Mouse (Mus musculus) midbrain, postnatal 0 days (tissue): ENCODE data around the gene Chchd2. TPM values are rescaled to one million over a fixed set of nuclear protein-coding genes. Genes with fewer than 3 reads are reported as not detected.
A peak's percentile ranks its signal among the peaks of the same experiment; 100 is the strongest.

ENCODE experiments used
- ATAC-seq: fragments of 200-750 bp; cut with Nextera tagmentation; 2 replicates; pipeline ENCODE4 v1.8.0; 2017; ENCODE audit warnings: moderate number of reproducible peaks, mild to moderate bottlenecking, moderate TSS enrichment, moderate library complexity; ENCODE audit not compliant: low FRiP score
- DNase-seq: peaks from one replicate; pipeline ENCODE4 v3.0.0-alpha.2; 2015; ENCODE audit warnings: low spot score
- H3K27ac ChIP-seq: fragments of 300-500 bp; sonication (generic); 2 replicates; pipeline ENCODE4 v1.5.1; 2014; ENCODE audit warnings: low read depth, mild to moderate bottlenecking, low read length, mixed read lengths
- H3K27me3 ChIP-seq: fragments of 300-500 bp; sonication (generic); 2 replicates; pipeline ENCODE4 v1.6.1; 2014; ENCODE audit warnings: low read length, control low read depth, mixed read lengths; ENCODE audit not compliant: insufficient read depth
- H3K36me3 ChIP-seq: fragments of 300-500 bp; sonication (generic); 2 replicates; pipeline ENCODE4 v1.6.1; 2014; ENCODE audit warnings: low read length, control low read depth, mixed read lengths; ENCODE audit not compliant: insufficient read depth
- H3K4me1 ChIP-seq: fragments of 300-500 bp; sonication (generic); 2 replicates; pipeline ENCODE4 v1.6.1; 2014; ENCODE audit warnings: mild to moderate bottlenecking, control low read depth, antibody characterized with exemption, low read length, mixed read lengths; ENCODE audit not compliant: insufficient read depth
- H3K4me2 ChIP-seq: fragments of 300-500 bp; sonication (generic); 2 replicates; pipeline ENCODE4 v1.6.1; 2014; ENCODE audit warnings: low read depth, mild to moderate bottlenecking, low read length, mixed read lengths; ENCODE audit not compliant: poor library complexity, severe bottlenecking
- H3K4me3 ChIP-seq: fragments of 300-500 bp; sonication (generic); 2 replicates; pipeline ENCODE4 v1.5.1; 2014; ENCODE audit warnings: low read depth, mild to moderate bottlenecking, low read length, moderate library complexity
- H3K9ac ChIP-seq: fragments of 300-500 bp; sonication (generic); replicated peaks from 2 replicates; pipeline ENCODE4 v1.6.1; 2014; ENCODE audit warnings: mild to moderate bottlenecking, low read length, moderate library complexity, mixed read lengths; ENCODE audit not compliant: poor library complexity, severe bottlenecking
- H3K9me3 ChIP-seq: fragments of 300-500 bp; sonication (generic); 2 replicates; pipeline ENCODE4 v1.6.1; 2016; ENCODE audit warnings: low read length, control low read depth
- CTCF ChIP-seq: IDR thresholded peaks from 2 replicates; pipeline ENCODE4 v1.5.1; 2016; ENCODE audit warnings: antibody characterized with exemption, mild to moderate bottlenecking
- WGBS: fragments of 180-500 bp; shearing (Covaris S2); extraction: QIAGEN DNeasy Blood & Tissue Kit; methylation state at CpG from one replicate; pipeline ENCODE4 v1.1.7; 2014; 5-methylcytosine and 5-hydroxymethylcytosine counted together
- polyA plus RNA-seq: library from polyadenylated mRNA; unstranded; fragments of >200 nt; fragmentation: Nextera tagmentation; extraction: Ambion mirVana; gene quantifications from 2 replicates; pipeline ENCODE4 v1.2.1, GENCODE M21; 2015
- total RNA-seq: library from RNA; depleted of rRNA; stranded (reverse); fragments of >200 nt; gene quantifications from 2 replicates; pipeline ENCODE4 v1.2.3, GENCODE M21; 2014; rRNA removed

The Chchd2 gene
- total RNA-seq = 742 and 901 TPM in 2 replicates
- 693 and 752 TPM in 2 replicates for polyA plus RNA-seq

GRCm38 (mm10) chr5:129886911-129887636 lies at the start of gene Chchd2:
Gene Chchd2 (minus strand): TSS chr5:129887470.
- peak within 1 kb of the TSS; percentile 76 for H3K4me3 ChIP-seq
- H3K27ac ChIP-seq = peak within 1 kb of the TSS; percentile 90
- H3K4me2 ChIP-seq = peak within 1 kb of the TSS; percentile 70
- TF ChIP-seq CTCF = no peak
- peak; percentile 98 for ATAC-seq
- H3K9ac ChIP-seq = peak within 1 kb of the TSS; percentile 83
- peaks cover 7% of the 10 kb centered on the region; the same call in 1 of the 2 replicates for H3K4me1 ChIP-seq
- peak; percentile 99 for DNase-seq
- peaks cover 6% of the 10 kb centered on the region; the same call in 1 of the 2 replicates for H3K36me3 ChIP-seq
- H3K27me3 ChIP-seq = no peaks in the 10 kb centered on the region
- no peaks in the 10 kb centered on the region for H3K9me3 ChIP-seq
- under 1% methylated on average over 46 of the region's 46 CpGs for WGBS

- no peaks in the 10 kb centered on the region for H3K27me3 ChIP-seq
- H3K36me3 ChIP-seq = no peaks in the 10 kb centered on the region
- ATAC-seq (no peak), DNase-seq (no peak)
- no peak overlapping the region for H3K4me2 ChIP-seq
- WGBS = 14% methylated on average over 4 of the region's 4 CpGs
- H3K4me3 ChIP-seq = no peak overlapping the region
- H3K9ac ChIP-seq = no peak overlapping the region
- H3K4me1 ChIP-seq = no peaks in the 10 kb centered on the region
- no peaks in the 10 kb centered on the region for H3K9me3 ChIP-seq
- no peak for TF ChIP-seq CTCF
- no peak overlapping the region for H3K27ac ChIP-seq
Measured at GRCm38 (mm10) chr5:129936941-129937340, 49.7 kb upstream of the Chchd2 start.

- no peak overlapping the region for H3K4me3 ChIP-seq
- ATAC-seq (no peak), DNase-seq (no peak)
- no peak overlapping the region for H3K27ac ChIP-seq
- no peak overlapping the region for H3K4me2 ChIP-seq
- TF ChIP-seq CTCF = no peak
- no peaks in the 10 kb centered on the region for H3K4me1 ChIP-seq
- WGBS = 50% methylated on average over 9 of the region's 9 CpGs
- H3K27me3 ChIP-seq = no peaks in the 10 kb centered on the region
- H3K9ac ChIP-seq = no peak overlapping the region
- H3K36me3 ChIP-seq = no peaks in the 10 kb centered on the region
- no peaks in the 10 kb centered on the region for H3K9me3 ChIP-seq
Measured at GRCm38 (mm10) chr5:129929924-129930855, 42.9 kb upstream of the Chchd2 start.

- no peaks in the 10 kb centered on the region for H3K36me3 ChIP-seq
- TF ChIP-seq CTCF = no peak
- no peak for ATAC-seq
Measured at GRCm38 (mm10) chr5:129925933-129926332, 38.7 kb upstream of the Chchd2 start.

GRCm38 (mm10) chr5:129924820-129925452 lies 37.7 kb upstream of the Chchd2 start:
- DNase-seq (no peak), ATAC-seq (no peak)
- WGBS = 88% methylated on average over 8 of the region's 8 CpGs
- H3K9ac ChIP-seq = no peak overlapping the region
- no peaks in the 10 kb centered on the region for H3K9me3 ChIP-seq
- no peaks in the 10 kb centered on the region for H3K27me3 ChIP-seq
- H3K27ac ChIP-seq = no peak overlapping the region
- no peak overlapping the region for H3K4me3 ChIP-seq
- H3K4me1 ChIP-seq = no peaks in the 10 kb centered on the region
- TF ChIP-seq CTCF = no peak
- H3K4me2 ChIP-seq = no peak overlapping the region
- H3K36me3 ChIP-seq = no peaks in the 10 kb centered on the region

More at GRCm38 (mm10) chr5:129925933-129926332, 38.7 kb upstream of the Chchd2 start:
- Histone ChIP-seq H3K27me3 (no peaks in the 10 kb centered on the region), H3K4me3 (no peak overlapping the region), H3K4me2 (no peak overlapping the region), H3K27ac (no peak overlapping the region), H3K9ac (no peak overlapping the region), H3K4me1 (no peaks in the 10 kb centered on the region), H3K9me3 (no peaks in the 10 kb centered on the region)
- DNase-seq = no peak
- whole genome bisulfite sequencing = 75% methylated on average over 5 of the region's 5 CpGs
